Mouse (Mus musculus) heart, adult 2 months (tissue): ENCODE measurements around the gene Foxp4.

ENCODE experiments used
- CTCF ChIP-seq: fragments of 200-600 bp; IDR thresholded peaks from 2 replicates; pipeline ENCODE4 v1.8.1; 2022; ENCODE audit warnings: antibody characterized with exemption, mild to moderate bottlenecking, moderate library complexity
- EP300 ChIP-seq: fragments of 200-500 bp; IDR thresholded peaks from 2 replicates; pipeline ENCODE4 v1.6.1; 2011; ENCODE audit warnings: low read depth, low read length, control low read depth; ENCODE audit not compliant: insufficient read depth
- POLR2A ChIP-seq: fragments of 200-500 bp; IDR thresholded peaks from 2 replicates; pipeline ENCODE4 v1.6.1; 2011; ENCODE audit warnings: mild to moderate bottlenecking, low read depth, low read length, control low read depth; ENCODE audit not compliant: insufficient read depth

GRCm38 (mm10) chr17:47965885-47966505, 41.5 kb upstream of the Foxp4 start:
- TF ChIP-seq POLR2A (no peak), CTCF (no peak), EP300 (no peak)
